8 mouse cellular contexts compared by ENCODE assay signal in genomic region chr6:142963480-142964075, GRCm38 (mm10). TPM values are rescaled to one million over a fixed set of nuclear protein-coding genes. Genes with fewer than 3 reads are reported as not detected.
DNase-seq lines count a peak whose midpoint lies in the region; ATAC-seq and TF ChIP-seq lines count a peak whose summit lies in the region.

No protein-coding gene starts in this region.

- H3K9me3 ChIP-seq in hindbrain, embryonic 10.5 days, result no peaks in the 10 kb centered on the region
- H3K9me3 ChIP-seq in liver, postnatal 0 days (ENCODE audit: low read length), result no peaks in the 10 kb centered on the region

- H3K36me3 ChIP-seq in kidney, adult 2 months (ENCODE audit: control insufficient read depth, insufficient read depth, low read length), result no peaks in the 10 kb centered on the region
- H3K36me3 ChIP-seq in hindbrain, embryonic 10.5 days, result peaks cover 11% of the 10 kb centered on the region; the same call in 1 of the 2 replicates
- H3K36me3 ChIP-seq in liver, postnatal 0 days (replicated peaks; ENCODE audit: insufficient read depth, low read length), result no peaks in the 10 kb centered on the region

- no peak overlapping the region for H3K9ac ChIP-seq in liver, postnatal 0 days (replicated peaks)

- peak overlapping the region; percentile 39 for H3K27ac ChIP-seq in kidney, adult 2 months (ENCODE audit: insufficient read depth, low read depth, low read length)
- peak overlapping the region; percentile 97 for H3K27ac ChIP-seq in hindbrain, embryonic 10.5 days
- no peak overlapping the region for H3K27ac ChIP-seq in liver, postnatal 0 days (ENCODE audit: low read depth)

- no peak for TF ChIP-seq CTCF in kidney, adult 2 months (conservative IDR thresholded peaks at IDR 0.05; ENCODE audit: insufficient read depth, insufficient read length, low read depth, low read length)
- no peak for TF ChIP-seq CTCF in liver, postnatal 0 days (IDR thresholded peaks at IDR 0.05; ENCODE audit: low read depth)

- peak overlapping the region; percentile 65 for H3K4me3 ChIP-seq in kidney, adult 2 months (ENCODE audit: insufficient read depth, low read depth, low read length)
- H3K4me3 ChIP-seq in hindbrain, embryonic 10.5 days, result peak overlapping the region; percentile 79
- peak overlapping the region; percentile 42 for H3K4me3 ChIP-seq in liver, postnatal 0 days (ENCODE audit: low read depth, low read length)

- no peaks in the 10 kb centered on the region for H3K27me3 ChIP-seq in kidney, adult 2 months (replicated peaks; ENCODE audit: control insufficient read depth, insufficient read depth, low read length)
- peaks cover 16% of the 10 kb centered on the region for H3K27me3 ChIP-seq in hindbrain, embryonic 10.5 days (ENCODE audit: insufficient read depth, poor library complexity, severe bottlenecking)
- H3K27me3 ChIP-seq in liver, postnatal 0 days (ENCODE audit: insufficient read depth, low read length), result peaks cover 30% of the 10 kb centered on the region

- no peak for ATAC-seq in liver, postnatal 0 days

- TF ChIP-seq EP300 in liver, postnatal 0 days (IDR thresholded peaks at IDR 0.05; ENCODE audit: low read depth), result no peak

- WGBS in kidney, adult 2 months, result 25% methylated on average over 30 of the region's 30 CpGs
- 23% methylated on average over 30 of the region's 30 CpGs for WGBS in hindbrain, embryonic 10.5 days
- WGBS in liver, postnatal 0 days (ENCODE audit: insufficient replicate concordance), result 18% methylated on average over 30 of the region's 30 CpGs

- no peak for TF ChIP-seq POLR2A in kidney, adult 2 months (IDR thresholded peaks at IDR 0.05; ENCODE audit: low read depth, low read length)

- H3K4me2 ChIP-seq in liver, postnatal 0 days (ENCODE audit: low read depth, low read length), result peak overlapping the region; percentile 78

- DNase-seq in kidney, adult 2 months, result no peak
- DNase-seq in kidney, adult 9 months, result no peak
- peak; percentile 63 to 71 for DNase-seq in cerebellum, postnatal 25 days
- DNase-seq in hindbrain, embryonic 10.5 days (ENCODE audit: low spot score), result no peak
- no peak for DNase-seq in liver, postnatal 0 days
- DNase-seq in thymus, postnatal 36 days, result peak; percentile 56 to 63
- no peak for DNase-seq in gastrocnemius, postnatal 10 days
- no peak for DNase-seq in urinary bladder, postnatal 36 days (ENCODE audit: low spot score in 2 of 2)

- no peaks in the 10 kb centered on the region for H3K4me1 ChIP-seq in kidney, adult 2 months (ENCODE audit: control insufficient read depth, insufficient read depth, low read length)
- H3K4me1 ChIP-seq in hindbrain, embryonic 10.5 days (replicated peaks), result peaks cover 35% of the 10 kb centered on the region
- peaks cover 11% of the 10 kb centered on the region for H3K4me1 ChIP-seq in liver, postnatal 0 days (ENCODE audit: insufficient read depth)

RNA-seq across cellular contexts. Expression of gene St8sia1, which starts 0.7 kb away (rescaled TPM):
- 13.2 and 14.3 TPM in 2 replicates for polyA plus RNA-seq in kidney, adult 2 months (2012; rRNA removed)
- 3.6 and 5.4 TPM in 2 replicates for polyA plus RNA-seq in hindbrain, embryonic 10.5 days (2016; fragmentation: Nextera tagmentation; extraction: Ambion mirVana)
- 0.05 and 0.22 TPM in 2 replicates for polyA plus RNA-seq in liver, postnatal 0 days (2015; fragmentation: Nextera tagmentation; extraction: Ambion mirVana)
- total RNA-seq in gastrocnemius, postnatal 10 days (2021), result under 1 TPM; 0.27 to 0.42 TPM

Comparison
In these comparisons a context has a peak if more than half of its experiments do, and no peak if none do; other contexts are left out.
1. DNase-seq: peak in cerebellum, postnatal 25 days (2 of 2) and thymus, postnatal 36 days (2 of 2); none in kidney, adult 2 months (single experiment), kidney, adult 9 months (single experiment), hindbrain, embryonic 10.5 days (single experiment), liver, postnatal 0 days (single experiment), gastrocnemius, postnatal 10 days (single experiment) and urinary bladder, postnatal 36 days (0 of 2).
2. Peak in every context shown above with its lines, with median percentiles within 50 percentile points of each other: H3K4me3 ChIP-seq.